Mouse (Mus musculus) adrenal gland, postnatal 36 days (tissue): ENCODE measurements around the gene She. TPM values are rescaled to one million over a fixed set of nuclear protein-coding genes. Genes with fewer than 3 reads are reported as not detected.
"Not testable (repeated sequence)": the region's sequence is repeated elsewhere in the genome, so short reads cannot be mapped to it uniquely, and the experiment has no call there.

ENCODE experiments used
- DNase-seq, 2 experiments: peaks; one replicate each; pipeline ENCODE4 v3.0.0; 2021; ENCODE audit warnings: mixed read lengths in 1 of 2
- total RNA-seq, 2 experiments: library from RNA; stranded (reverse); gene quantifications; 2 replicates each; pipeline ENCODE4 v1.2.3; 2021

The She gene
- total RNA-seq, 2 experiments from 2014 or later, result 7.8 to 8.5 TPM

GRCm38 (mm10) chr3:89863276-89863675 is 32.1 kb downstream of the She start:
- DNase-seq, result not testable (repeated sequence)

DNA sequence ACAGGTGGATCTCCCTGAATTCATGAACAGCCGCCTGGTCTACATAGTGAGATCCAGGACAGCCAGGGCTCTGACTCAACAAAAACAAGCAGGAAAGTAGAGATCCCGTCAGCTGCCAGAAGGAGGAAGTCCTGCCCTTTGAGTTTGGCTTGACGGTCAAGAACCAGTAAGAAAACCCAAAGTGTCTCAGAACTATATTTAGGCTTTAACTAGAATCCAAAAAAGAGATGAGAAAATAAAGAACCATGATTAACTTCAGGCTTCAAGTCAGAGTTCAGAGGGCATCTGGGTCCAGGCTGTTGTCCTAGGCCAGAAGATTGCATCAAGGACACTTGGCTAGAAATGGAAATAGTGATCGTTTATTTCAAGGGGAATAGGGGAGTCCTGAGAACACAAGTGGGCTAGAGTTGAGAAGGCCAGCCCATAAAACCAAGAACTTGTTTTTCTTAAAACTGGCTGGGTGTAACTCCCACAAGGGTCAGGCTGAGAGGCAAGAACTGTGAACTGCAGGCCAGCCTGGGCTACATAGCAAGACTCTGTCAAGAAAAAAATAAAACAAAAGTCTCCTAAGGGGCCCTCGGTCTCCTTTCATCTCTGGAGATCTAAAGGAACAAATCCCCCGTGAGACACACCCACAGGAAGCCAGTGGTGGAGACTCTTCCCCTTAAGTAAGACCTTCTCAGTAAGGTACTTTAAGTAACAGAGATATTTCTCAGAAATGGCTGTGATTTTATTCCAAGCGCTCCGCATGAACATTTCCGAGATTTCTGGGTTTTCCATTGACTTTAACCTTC is 32.7 kb downstream of the She start:
- DNase-seq, result peak; percentile 20 to 56

- DNase-seq, result no peak
Measured at GRCm38 (mm10) chr3:89865020-89865419, 33.9 kb downstream of the She start.

DNA sequence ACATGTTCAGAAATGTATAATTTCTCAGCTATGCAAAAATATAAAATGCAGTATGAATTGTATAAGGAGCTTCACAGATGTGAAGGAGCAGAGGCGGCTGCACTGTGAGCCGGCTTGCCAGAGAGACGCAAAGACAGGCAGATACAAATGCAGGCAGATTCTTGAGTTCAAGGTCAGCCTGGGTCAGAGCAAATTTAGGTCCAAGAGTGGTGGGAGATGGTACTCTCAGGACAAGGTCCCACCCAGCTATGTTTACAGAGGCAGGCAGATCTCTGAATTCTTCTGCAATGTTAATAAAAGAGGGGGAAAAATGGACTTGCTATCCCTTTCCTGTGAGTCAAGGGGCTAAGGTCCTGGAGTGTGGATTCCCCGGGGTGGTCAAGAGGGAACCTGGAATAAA is 34.6 kb downstream of the She start:
- DNase-seq, result no peak

- DNase-seq, result no peak
Measured at GRCm38 (mm10) chr3:89867651-89868050, 36.5 kb downstream of the She start.

- DNase-seq, result peak; percentile 7 to 41
Measured at GRCm38 (mm10) chr3:89868357-89868756, 37.2 kb downstream of the She start.

GRCm38 (mm10) chr3:89868956-89869355 is 37.8 kb downstream of the She start:
- DNase-seq, result no peak

DNA sequence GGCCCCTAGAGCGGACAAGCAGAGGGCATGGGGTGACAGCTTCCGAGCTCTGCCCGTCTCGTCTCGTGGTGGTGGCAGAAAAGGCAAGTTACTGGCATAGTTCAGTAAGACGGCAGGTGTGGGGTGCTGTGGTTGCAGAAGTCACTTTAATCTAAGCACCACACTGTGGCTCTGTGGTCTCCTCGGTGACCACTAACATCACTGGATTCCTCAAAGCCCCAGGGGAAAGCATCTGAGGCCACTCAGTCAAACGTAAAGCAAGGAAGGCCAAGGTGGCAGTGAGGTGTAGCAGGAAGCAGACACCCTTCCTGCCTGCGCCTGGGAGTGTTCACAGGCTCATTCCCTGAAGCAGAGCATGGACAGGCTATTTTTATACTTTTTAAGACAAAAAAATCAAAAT is 38.4 kb downstream of the She start:
- DNase-seq, result no peak

GRCm38 (mm10) chr3:89870472-89871271 is 39.5 kb downstream of the She start:
- no peak for DNase-seq

DNA sequence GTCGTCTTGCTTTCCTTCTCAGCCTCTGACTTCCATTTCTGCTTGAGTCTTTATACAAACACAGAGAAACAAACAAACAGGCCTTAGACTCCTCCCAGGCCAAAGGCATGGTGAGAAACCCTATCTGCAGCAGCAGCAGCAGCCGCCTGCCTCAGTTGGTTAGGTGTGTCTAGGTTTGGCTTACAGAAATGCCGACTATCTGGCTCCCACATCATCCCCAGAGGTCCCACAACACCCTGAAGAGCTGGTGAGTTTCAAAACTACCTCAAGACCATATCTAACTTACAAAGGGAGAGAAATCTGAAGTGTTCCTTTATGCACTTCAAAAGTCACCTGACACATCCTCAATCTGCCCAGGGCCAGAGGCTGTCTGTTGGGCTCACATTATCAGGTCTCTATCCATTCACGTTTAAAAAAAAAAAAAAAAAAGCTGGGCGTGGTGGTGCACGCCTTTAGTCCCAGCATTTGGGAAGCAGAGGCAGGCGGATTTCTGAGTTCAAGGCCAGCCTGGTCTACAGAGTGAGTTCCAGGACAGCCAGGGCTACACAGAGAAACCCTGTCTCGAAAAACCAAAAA is 40.3 kb downstream of the She start:
- DNase-seq, result no peak

- no peak for DNase-seq
Measured at GRCm38 (mm10) chr3:89872209-89872608, 41.0 kb downstream of the She start.

DNA sequence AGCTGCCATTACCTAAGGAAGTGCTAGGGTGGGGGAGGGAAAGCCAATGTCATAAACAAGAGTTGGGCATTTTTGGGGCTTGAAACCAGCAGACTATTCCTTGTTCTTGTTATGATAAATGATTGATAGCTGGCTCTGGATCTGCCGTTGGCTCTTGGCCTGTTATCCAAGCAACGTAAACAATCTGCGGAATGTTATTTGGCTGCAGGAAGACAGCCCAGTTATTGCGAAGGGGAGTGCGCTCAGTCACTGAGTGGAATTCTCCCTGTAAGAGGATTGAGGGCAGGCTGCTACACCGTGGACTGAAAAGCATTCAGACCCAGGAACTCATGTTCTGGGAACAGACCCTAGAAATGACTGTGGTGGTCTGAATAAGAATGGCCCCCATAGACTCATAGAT is 41.5 kb downstream of the She start:
- no peak for DNase-seq

DNA sequence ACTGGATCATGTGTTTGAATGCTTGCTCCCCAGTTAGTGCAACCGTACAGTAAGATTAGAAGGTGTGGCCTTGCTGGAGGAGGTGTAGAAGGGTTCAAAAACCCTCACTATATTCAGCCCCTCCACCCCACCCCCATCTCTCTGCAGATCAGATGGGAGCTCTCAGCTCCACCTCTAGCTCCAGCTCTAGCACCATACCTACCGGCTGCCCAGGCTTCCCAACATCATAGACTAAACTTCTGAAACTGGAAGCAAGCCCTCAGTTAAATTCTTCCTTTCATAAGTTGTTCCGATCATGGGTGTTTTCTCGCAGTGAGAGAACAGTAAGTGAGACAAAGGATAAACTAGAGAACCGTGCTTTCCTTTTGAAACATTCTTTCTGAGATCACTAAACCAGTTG is 42.9 kb downstream of the She start:
- DNase-seq, result no peak

DNA sequence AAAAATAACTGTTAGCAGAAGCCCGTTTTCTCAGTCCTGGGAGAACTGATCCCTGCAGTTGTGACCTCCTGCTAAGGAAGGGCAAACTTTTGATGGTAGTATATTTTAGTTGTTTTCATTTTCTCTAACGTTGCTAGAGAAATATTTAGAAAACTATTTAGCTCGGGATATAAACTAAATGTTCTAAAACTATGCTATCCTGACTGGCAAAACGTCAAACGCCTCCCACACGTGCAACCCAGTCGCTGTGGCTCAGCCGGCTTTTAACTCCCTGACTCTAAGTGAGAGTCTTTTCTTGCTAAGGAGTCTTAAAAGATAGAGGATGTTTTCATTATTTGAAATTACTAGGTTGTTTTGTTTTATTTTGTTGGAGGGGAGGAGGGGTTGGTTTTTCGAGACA is 43.9 kb downstream of the She start:
- no peak for DNase-seq

DNA sequence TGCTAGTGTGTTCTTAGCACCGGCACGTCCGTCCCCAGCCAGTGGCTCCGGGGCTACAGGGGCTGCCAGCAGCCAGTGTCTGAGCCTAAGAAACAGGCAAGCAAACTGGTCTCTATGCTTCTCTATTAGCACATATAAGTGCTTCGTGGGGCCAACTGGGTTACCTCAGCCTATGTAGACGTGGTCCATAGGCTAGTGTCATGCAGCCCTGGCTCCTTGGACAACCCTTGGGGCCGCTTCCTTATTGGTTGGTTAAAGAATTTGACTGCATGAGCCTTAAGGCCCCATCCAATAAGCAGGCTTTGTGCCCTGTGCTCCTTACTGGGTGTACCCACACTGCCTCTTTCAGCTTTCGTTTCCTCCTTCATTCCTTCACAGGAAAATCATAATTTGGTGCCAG is 44.6 kb downstream of the She start:
- no peak for DNase-seq

DNA sequence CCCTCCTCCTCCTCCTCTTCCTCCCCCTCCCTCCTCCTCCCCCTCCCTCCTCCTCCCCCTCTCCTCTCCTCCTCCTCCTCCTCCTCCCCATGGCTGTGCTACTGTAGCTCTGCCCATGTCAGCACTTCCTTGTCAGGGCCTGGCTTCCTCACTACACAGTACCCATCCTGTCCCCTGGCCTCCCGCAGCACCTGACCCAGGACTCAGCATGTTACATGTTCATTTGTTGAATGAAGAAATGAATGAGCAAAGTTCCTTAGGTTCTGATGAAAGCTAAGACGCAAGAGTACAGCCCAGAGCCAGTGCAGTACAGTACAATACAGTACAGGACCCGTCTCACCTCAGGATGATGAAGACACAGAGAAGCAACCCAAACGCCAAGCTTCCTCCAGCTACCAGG is 45.3 kb downstream of the She start:
- no peak for DNase-seq

DNA sequence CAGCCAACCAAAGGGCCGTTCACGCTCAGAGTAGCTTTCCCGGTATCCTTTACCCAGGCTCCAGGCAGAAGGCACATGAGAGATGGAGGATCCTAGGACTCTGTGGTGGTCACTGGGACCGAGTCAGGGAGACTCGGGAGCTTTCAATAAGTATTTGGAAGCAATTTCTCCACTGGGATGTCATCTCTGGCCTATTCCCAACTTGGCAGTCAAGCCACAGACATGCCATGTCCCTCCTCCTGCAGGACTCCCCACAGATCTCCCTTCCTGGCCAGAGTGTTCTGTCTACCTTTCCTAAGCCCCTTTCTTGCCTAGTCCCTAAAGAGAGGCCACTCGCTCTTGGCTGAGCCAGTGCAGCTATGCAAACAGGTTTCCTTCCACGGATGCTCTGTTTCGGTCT is 46.0 kb downstream of the She start:
- no peak for DNase-seq

DNA sequence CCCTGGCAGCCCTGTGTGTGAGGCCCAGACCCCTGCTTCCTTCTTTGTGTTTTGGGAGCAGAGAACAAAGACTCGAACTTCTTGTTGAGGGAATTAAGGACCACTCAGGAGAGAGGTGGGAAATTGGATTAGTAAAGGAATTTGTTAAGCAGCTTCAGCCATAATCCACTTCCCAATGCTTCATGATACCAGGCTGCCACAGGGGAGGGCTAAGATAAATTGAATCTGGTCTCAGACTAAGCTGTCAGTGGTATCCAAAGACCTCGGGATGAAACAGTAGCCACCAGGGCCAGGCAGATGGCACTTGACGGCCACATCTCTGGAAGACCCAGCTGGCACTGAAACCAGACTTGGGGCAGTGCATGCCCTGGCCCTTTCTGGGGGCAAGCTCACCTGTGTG is 47.3 kb downstream of the She start:
- DNase-seq, result no peak

DNA sequence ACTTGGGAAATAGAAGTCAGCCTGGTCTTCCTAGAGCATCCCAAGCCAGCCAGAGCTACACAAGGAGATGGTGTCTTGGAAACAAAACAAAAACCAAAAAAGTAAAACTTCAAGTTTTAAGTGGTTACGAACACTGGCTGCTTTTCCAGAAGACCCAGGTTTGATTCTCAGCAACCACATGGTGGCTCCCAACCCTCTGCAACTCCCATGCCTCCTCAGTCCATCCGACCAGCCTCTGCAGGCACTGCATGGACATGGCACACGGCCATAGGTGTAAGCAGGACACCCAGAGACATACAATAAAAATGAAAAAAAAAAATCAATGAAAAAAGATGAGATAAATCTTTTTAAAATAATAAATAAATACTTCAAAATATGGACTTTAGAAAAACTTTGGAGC is 48.2 kb downstream of the She start:
- no peak for DNase-seq

- DNase-seq, result no peak
Measured at GRCm38 (mm10) chr3:89880036-89880851, 49.1 kb downstream of the She start.

DNA sequence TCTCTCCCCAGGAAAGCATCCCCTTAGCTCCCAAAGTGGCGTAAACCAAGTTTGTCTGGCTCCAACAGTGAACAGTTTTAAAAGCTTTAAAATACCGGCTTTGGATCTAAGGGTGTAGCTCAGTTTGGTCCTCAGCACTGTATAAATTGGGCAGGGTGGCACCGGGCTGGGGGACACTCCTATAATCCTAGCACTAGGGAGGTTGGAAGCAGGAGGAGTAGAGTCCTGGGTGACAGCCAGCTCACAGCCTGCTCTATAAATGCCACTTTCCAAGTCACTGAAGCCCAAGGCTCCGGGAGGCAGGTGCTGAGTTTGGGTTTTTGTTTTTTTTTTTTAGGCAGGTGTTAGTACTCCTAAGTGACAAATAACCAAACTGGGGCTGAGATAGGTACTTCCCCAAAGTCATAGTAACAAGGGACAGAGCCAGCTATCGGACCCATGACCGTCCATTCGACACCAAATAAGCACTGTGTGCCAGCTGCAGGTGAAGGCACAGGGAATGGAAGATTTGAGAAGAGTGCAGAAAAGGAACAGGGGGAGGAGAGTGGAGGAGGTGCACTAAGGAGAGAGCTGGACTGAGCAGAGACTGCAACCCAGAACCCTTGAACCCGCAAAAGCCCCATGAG is 51.5 kb downstream of the She start:
- no peak for DNase-seq

GRCm38 (mm10) chr3:89883582-89884041 is 52.4 kb downstream of the She start:
- DNase-seq, result no peak
